Mouse (Mus musculus) kidney, postnatal 4 days (tissue): ENCODE results near the gene Mpv17l.
"Not testable (repeated sequence)": the region's sequence is repeated elsewhere in the genome, so short reads cannot be mapped to it uniquely, and the experiment has no call there.

Experiments used
- DNase-seq, 2 experiments: peaks; one replicate each; pipeline ENCODE4 v3.0.0; 2021; ENCODE audit warnings: mixed read lengths in 2 of 2

Gene Mpv17l

DNA sequence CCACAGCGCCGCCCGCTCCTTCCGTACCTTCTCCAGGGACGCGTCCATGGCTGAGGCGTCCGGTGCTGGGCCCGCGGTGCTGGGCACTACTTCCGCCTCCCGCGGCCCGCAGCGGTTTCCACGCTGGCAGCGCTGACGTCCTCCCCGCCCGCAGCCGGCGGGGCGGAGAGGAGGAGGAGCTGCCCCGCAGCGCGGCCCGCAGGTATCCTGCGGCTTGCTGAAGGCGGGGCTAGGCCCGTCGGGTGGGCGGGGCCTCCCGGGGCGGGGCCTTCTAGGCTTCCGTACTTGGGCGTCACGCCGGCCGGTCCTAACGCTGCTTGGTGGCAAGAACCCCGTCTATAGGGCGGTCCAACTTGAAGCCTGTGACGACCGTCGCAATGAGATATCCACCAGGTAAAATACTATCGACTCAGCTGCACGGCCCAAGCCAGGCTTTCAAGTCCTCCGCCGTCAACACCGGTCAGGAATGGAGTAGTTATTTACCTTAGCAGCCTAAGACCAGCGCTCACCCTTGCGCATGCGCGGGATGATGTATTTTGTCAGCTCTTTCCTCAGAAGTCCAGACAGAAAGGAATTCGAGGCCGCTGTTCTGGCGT is at the start of gene Mpv17l, which contains the start of gene Pdxdc1:
Mpv17l (plus strand) TSS at position 274 of the 596 bp plus-strand sequence.
Pdxdc1 (minus strand) TSS at position 244 of the 596 bp plus-strand sequence.
- peak; percentile 98 to 99 for DNase-seq

DNA sequence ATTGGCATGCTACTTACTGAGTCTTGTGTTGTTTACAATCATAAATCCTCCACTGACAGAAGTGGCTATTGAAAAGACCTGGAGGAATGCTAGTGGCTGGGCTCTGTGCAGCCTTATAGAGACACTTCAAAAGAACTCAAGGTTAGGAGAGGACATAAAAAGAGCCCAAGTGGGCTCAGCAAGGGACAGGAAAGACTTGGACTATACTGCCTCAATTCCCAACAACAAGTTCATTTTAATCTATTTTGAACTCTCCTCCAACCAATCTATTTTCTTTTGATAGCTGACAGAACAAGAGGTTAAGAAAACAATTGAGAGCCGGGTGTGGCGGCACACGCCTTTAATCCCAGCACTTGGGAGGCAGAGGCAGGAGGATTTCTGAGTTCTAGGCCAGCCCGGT is 49.1 kb upstream of the Mpv17l start:
- DNase-seq, result no peak

DNA sequence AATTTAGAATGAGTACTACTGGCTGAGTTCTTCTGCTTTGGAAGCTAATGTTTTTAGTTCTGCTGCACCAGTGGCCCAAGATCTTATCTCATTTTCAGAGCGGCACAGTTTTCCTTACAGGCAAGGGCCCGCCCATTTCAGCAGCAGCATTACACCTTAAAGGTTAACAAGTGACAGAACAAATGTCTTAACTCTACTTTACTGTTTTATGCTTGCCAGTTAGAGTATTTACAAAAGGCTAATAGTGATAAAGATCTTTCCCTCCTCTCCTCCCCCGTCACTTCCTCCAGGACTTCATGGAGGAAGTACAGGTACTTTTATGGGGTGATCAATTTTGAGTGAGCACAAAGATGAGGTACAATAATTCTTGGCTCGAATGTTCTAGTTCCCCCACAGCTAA is 36.9 kb upstream of the Mpv17l start:
- DNase-seq, result no peak

DNA sequence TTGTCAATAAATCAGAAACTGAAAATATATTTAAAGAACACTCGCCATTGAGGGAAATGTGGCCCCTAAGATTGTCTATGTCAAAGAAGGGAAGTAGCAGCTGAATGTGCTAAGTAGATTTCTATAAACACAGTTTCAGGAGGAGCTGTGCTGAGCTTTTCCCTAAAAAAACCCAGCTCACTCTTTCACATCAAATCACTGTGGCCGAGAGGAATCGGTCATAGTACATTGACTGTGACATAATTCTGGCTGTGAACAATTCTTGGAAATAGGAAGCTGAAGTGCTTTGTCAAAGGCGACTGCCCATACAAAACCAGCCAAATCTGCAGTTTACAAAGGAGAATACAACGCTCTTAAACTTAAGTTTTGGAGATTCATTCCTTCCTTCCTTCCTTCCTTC is 36.3 kb upstream of the Mpv17l start:
- no peak for DNase-seq

DNA sequence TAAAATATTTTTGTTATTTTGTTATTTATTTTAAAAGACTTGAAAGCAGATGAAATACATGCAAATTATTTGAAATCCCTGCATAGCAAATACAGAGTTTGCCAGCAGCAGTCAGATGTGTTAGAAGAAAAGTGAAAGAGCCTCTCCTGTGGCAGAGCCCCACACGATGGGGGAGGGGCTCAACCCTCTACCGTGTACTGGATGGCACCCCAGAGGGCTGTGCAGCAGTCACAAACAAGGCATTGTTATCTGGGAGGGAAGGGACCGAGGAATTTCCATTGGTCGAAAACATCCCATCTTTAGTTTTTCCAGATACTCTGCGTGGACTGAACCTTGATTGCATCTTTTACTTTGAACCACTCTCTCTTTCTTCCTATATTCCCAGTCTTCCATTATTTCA is 35.6 kb upstream of the Mpv17l start:
- peak; percentile 17 to 26 for DNase-seq

DNA sequence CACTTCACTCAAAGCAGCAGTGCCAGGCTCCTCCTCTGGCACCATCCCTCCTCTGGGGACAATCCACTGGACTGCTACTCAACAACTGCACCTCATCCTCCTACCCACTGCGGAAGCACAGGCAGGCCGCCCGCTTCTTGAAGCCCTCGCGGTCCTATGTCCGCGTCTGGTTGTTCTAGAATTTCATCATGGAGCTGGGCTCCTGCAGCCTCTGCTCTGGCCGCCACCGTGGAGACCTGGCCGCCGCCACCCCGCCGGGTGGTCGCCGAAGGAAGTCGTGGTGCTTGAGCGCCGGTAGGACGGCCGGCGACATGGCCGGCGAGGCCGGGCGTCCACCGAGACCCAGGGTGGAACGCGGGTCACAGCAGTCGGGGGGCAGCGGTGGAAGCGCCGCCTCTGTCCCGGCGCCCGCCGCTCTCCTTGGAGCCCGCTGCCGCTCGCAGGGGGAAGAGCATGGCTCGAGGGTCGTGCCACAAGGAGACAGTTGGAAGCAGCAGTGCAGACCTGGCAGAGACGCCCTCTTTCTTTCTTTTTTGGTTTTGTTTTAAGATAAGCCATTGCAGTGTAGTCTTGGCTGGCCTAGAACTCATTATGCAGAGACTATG is 34.9 kb upstream of the Mpv17l start:
- DNase-seq, result peak; percentile 17 to 47

DNA sequence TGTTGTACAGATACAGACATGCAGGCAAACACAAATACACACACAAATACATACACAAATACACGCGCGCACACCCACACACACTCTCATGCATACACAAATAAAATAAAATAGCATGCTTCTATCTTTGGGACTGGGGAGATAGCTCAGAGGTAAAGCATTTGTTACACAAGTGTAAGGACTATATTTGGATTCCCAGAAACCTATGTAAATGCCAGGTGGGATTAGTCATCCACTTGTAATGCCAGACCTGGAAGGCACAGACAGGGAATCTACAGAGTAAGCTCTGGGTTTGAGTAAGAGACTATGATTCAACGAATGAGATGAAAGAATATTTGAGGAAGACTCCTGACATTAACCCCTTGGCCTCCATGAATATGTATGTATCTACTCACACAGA is 27.5 kb upstream of the Mpv17l start:
- DNase-seq, result no peak

DNA sequence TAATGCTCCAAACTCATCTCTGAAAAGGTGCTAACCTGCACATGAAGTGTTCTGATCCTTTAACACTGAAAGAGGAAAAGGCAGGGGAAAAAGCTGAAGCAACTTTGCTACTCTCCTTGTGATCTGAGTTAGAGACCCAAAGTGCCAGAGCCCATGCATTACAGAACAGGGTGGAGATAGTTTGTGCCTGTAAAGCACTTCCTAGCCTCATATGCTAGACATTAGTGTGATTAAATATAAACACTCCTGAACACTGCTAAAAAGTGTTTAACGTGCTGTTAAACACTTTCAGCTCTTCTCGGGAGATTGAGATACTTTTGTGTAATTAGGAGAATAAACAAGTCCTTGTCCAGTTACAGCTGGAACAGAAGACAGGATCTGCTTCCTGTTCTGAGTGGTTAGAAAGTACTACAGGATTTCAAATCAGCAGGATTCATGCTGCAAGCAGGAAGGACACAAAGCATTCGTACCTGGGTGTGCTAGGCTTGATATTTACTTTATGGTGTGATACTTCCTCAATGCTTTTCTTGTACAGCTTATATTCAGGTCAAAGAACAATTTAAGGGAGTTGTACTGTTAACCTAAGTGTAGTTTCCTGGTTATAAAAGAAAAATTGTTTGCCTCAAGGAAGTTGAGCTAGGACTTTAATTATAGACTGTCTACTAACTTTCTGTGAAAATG is 19.7 kb upstream of the Mpv17l start:
- DNase-seq, result no peak

DNA sequence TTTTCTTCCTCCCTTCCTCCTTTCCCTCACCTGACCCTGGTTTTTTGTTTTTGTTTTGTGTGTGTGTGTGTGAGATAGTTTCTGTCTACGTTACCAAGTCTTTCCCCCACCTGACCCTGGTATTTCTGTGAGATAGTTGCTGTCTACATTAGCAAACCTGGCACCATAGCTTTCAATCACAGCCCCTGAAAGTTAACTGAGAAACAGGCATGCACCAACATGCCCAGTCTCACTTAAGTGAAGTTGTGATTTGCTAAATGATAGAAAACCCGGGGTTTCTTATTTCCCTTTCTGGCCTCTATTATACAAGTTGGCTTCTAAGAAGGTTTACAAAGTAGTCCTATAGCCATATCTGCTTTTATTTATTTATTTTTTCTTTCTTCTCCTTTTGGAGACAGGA is 12.5 kb upstream of the Mpv17l start:
- no peak for DNase-seq

DNA sequence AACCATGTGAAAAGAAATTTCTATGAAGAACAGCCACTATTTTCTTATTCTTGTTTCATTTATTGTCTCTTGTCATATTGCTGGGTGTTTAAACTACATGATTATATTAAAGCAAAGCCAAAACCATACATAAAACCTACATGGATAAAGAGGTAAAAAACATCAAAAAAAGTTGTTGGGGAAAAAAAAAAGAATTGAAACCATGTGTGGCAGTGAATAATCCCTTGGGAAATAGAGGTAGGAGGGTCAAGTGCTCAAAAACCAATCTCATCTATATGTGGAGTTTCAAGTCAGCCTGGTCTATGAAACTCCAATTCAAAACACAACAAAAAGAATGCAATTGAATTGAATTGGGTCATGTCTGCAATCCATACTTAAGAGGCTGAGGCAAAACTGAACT is 10.1 kb upstream of the Mpv17l start:
- no peak for DNase-seq

DNA sequence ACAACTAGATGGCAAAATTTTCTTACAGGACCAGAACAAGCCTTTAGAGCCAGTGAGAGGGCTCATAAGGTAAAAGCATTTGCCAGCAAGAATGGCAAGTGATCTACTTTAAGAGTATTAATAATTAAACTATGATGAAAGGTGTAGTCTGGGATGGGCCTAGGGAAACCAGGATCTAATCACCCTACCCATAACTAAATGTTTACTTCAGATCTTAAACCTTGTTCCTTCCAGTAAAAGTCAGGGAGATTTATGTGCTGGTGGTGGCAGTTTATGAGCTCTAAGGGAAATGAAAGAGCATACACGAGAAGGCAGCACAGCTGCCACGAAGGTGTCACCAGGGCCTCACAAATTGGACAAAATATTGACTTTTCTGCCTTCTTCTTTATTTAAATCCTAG is 8.9 kb upstream of the Mpv17l start:
- DNase-seq, result no peak

DNA sequence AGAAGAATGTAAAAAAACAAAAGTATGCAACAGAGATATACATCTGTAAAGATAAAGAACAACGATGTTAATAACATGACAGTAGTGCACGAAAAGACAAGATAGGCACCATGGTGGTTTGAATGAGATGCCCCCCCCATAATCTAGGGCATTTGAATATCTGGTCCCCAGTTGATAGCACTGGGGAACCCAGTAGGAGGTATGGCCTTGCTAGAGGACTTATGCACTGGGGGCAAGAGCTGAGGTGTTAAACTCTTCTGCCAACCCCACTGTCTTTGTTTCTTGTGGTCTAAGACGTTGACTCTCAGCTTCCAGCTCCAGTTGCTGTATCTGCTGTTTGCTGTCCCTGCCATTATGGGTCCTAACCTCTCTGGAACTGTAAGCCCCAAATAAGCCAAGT is 7.2 kb upstream of the Mpv17l start:
- DNase-seq, result no peak

DNA sequence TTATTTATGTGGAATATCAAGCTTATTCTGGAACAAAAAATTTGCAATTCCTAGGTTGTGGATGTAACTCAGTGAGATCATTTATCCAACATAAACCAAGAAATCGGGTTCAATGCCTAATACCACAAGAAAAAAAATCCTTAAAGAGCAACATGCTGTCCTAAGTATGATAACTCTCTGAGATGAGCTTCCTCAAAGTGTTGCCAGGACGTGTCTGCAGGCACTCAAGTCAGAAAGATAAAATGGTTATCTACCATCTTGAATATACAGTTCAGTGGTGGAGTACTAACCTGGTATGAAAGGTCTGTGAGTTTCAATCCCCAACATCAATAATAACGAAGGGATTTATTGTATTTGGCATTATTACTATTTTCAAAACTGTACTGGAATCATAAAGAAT is 6.6 kb upstream of the Mpv17l start:
- DNase-seq, result no peak

DNA sequence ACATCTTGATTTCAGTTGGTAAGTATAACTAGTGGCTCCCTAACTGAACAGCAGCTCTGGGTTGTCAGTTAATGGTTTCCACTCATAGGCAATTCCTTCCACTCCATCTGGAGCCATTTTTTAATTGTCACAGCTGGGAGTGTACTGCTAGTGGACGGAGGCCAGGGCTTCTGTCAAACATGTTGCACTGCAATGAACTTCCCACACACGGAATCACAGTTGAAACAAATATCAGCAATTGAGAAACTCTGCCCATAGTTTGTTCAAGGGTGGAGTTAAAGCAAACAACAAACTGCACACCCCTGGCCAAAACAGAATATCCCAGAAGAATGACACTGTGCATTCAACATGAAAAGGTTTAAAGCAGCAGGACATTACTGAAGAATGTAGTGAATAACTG is 4.0 kb upstream of the Mpv17l start:
- peak; percentile 16 to 23 for DNase-seq

DNA sequence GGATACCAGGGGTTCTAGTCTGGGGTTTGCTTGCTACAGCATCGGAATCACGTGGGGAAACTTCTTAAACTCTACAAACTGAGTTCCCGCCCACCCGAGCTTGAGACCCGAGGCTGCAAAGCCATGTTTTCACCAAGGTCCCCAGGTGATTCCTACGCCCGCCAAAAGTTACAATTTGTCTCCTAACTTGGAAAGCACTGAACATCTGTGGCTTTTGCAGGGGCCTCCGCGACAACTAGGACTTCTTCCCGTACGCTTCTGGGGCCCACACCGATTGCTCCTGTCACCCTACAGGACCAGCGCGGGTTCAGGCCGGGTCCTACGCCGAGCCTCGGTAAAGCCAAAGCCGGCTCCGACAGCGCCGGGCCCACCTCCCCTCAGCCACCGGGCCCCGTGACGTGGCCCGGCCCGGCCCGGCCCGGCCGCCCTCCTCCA is 547 bp upstream of the Mpv17l start:
- DNase-seq, result no peak

DNA sequence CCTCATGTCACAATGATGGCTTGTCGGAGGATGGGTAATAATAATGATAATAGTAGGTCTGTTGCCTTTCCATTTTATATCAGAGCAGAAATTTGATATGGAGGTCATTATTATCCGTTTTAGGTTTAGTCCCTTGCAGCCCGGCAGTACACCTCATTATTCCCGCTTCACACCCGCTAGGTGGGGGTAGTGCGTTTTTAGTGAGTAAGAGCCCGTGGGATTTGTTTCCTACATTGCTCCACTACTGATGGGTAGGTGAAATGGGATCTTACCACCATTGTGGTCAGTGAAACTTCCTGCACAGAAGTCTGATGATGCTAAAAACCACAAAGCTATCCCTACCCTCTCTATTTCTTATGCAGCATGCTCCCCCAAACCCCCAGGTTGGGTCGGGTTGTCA is 527 bp downstream of the Mpv17l start:
- DNase-seq, result peak; percentile 77 to 87

DNA sequence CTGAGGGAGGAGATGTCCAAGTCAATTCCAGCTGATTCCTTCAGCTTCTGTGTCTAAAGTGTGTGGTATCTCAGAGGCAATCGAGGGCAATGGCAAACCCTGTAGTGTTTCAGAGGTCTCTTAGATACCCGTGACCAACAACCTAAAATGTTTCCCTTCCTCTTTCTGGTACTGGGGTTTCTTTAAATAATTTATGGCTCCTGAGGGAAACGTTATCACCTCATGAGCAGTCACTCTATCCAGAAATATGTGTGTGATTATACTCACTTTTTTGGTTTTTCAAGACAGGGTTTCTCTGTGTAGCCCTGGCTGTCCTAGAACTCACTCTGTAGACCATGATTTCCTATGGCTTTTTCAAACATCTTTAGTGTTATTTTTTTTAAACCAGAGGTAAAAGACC is 4.3 kb downstream of the Mpv17l start:
- no peak for DNase-seq

DNA sequence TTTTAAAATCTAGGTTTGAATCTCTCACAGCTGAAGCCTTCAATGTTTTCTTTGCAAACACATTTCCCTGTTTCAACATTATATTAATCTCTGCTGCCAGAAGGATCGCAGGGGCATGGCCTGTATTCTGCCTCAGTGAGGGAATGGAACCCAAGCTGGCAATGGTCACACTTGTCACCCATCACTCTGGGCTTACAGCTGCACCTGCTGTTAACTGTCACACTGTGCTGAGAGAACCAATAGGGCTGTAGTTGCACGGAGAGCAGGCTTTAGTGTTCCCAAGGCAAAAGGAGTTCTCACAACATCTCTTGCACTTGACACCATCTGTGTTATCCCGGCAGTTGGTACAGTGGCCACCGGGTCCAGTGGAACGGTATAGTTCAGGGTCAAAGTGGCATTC is 17.1 kb downstream of the Mpv17l start:
- no peak for DNase-seq

DNA sequence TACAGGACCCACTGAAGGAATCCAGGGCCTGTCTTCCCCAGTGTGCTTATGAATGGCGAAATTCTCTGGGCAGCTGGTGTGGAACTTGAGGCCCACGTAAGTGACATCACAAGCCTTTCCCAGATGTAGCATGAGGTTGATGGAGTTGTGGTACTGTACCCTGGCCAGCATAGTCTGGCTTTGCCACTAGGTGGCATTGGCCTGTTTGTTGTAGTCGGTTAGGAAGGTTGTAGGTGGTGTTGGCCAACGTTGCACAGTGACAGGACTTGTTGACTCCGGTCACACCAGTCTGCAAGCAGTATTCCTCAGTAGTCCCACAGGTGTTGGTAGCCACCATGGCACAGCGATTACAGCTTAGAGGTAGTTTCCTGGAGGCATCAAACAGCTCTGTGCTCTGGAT is 18.1 kb downstream of the Mpv17l start:
- DNase-seq, result no peak

DNA sequence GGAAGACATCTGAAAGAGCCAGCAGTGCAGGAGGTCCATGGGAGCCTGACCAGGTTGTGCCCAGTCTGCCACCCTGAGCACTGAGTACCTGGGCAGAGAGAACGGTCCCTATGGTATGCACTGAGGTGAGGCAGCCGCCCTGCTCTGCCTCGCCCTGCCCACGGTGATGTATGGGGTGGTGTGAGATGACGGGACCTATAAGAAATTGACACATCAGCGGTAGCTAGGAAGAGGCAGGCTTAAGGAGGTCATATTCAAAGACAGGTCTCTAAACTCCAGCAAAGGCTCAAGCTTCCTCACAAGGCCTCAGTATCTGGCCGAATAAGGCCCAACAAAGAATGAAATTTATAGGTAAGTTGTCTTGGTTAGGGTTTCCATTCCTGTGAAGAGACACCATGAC is 18.8 kb downstream of the Mpv17l start:
- DNase-seq, result no peak

DNA sequence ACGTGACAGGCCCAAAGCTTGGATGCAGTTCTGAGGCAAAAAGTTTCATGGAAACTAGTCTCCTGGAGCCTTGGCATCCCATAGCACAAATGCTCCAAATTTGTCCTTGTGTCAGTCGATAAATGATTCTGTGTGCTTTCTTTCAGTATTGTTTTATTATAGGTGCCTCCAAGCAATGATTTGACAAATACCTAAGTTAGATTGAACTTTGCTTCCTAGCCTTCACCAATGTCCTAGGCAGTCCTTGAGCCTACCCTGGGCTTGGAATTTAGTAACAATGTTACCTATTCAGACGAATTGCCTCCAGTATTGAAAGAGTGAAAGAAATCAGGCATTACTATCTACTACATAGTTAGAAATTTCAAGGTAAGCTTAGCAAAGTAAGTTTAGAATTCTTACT is 19.5 kb downstream of the Mpv17l start:
- DNase-seq, result not testable (repeated sequence)

DNA sequence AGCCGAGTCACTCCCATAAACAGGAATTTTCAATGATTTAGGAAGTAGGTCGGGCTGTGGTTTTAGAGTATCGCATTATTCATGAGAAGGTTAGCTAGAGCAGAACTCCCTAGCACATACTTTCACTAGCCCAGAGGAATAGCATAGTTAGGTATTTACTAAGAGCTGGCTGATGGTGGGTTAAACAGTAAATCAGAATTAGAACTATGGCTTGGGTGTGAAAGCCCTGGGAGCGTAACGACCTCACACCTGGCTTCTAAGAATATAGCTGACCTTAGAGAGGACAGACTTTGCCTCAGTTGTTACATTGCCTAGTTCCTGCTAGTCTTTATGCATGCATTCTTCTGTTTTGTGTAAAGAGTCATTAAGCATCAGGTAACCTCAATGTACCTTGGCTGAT is 20.0 kb downstream of the Mpv17l start:
- DNase-seq, result not testable (repeated sequence)

DNA sequence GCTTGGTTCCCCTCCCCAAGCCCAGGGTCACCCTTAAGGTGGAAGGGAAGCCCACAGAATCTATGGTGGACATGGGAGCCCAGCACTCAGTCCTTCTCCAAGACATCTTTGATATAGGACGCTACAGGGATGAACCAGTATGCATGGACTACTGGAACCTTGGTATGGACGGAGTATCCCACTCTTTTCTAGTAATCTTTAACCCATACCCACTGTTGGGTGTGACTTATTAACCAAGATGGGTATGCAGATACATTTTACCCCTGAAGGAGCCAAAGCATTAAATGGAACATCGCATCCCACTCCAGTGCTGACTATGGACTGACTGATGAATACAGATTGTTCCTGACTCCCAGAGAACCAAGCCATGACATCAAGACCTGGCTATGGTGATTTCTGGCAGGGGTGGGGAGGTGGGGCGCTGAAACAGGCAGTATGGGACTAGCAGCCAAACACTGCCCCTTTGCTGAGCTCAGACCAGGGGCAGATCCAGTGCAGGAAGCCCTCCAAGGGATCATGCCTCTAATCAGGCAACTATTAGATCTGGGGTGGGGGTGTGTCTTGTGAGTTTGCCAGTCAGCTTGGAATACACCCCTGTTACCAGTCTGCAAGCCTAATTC is 24.6 kb downstream of the Mpv17l start:
- DNase-seq, result no peak
